Mouse (Mus musculus) Patski (cell line): ENCODE measurements around the gene Pih1d2. TPM values are rescaled to one million over a fixed set of nuclear protein-coding genes. Genes with fewer than 3 reads are reported as not detected.

Experiments used
- ATAC-seq: fragments of 100-300 bp; one replicate; pipeline ENCODE4 v1.8.0; 2021
- CTCF ChIA-PET: fragments of 350-600 bp; sonication (Branson Sonifier 250); formaldehyde crosslinking; loops from one replicate; lab custom pipeline; 2022; ENCODE audit warnings: inconsistent platforms; lab: Charles Lee
- POLR2A ChIA-PET: fragments of 350-600 bp; sonication (Branson Sonifier 250); formaldehyde crosslinking; loops from one replicate; lab custom pipeline; 2022; ENCODE audit warnings: antibody characterized with exemption, inconsistent platforms; lab: Charles Lee
- DNase-seq: peaks from one replicate; pipeline ENCODE4 v3.0.0-alpha.2; 2011; ENCODE audit warnings: low read depth, low spot score
- H3K27me3 ChIP-seq: fragments of 371-371 bp; one replicate; pipeline ENCODE4 v1.5.1; 2021
- CTCF ChIP-seq: fragments of 100-300 bp; IDR thresholded peaks from one replicate; pipeline ENCODE4 v1.5.1; 2021
- in situ Hi-C: fragments of 300-500 bp; cut with MboI; formaldehyde crosslinking; loops from 3 replicates; pipeline ENCODE4 v1.11.1; 2018; ENCODE audit warnings: low pct_unique_long_range_greater_than_20kb, mixed read lengths
- polyA plus RNA-seq: library from polyadenylated mRNA; unstranded; gene quantifications from one replicate; pipeline ENCODE4 v1.2.3, GENCODE M21; 2021

Pih1d2 gene
- 8.2 TPM for polyA plus RNA-seq

GRCm38 (mm10) chr9:50616766-50617603 lies at the start of gene Pih1d2, which contains the start of gene Nkapd1:
Gene Pih1d2 (plus strand): TSS chr9:50617321.
Gene Nkapd1 (minus strand): TSS chr9:50617464.
- TF ChIP-seq CTCF, result peak; percentile 28
- CTCF ChIA-PET, result no interaction called here
- in situ Hi-C loops, result no loop called here
- POLR2A ChIA-PET, result interaction anchor here (0.9 to 1.3 kb wide), 2 partner anchors 12 to 14 kb away, joined by 4 to 6 read pairs; partner anchors contain the start of genes Sdhd and Timm8b
- H3K27me3 ChIP-seq, result no peaks in the 10 kb centered on the region
- peak; percentile 77 for DNase-seq
- ATAC-seq, result peak; percentile 85

- ChIA-PET CTCF (interaction anchor here (2.9 kb wide), 1 partner anchor 30 kb away, joined by 9 read pairs; no protein-coding TSS in a partner anchor), POLR2A (no interaction called here)
- DNase-seq, result no peak
- TF ChIP-seq CTCF, result no peak
- in situ Hi-C loops, result no loop called here
- no peaks in the 10 kb centered on the region for H3K27me3 ChIP-seq
- no peak for ATAC-seq
These were observed 49.7 kb upstream of the Pih1d2 start for GRCm38 (mm10) chr9:50567372-50567771.

GRCm38 (mm10) chr9:50567881-50568280 lies 49.2 kb upstream of the Pih1d2 start:
- no peak for ATAC-seq
- in situ Hi-C loops, result no loop called here
- H3K27me3 ChIP-seq, result no peaks in the 10 kb centered on the region
- ChIA-PET CTCF (interaction anchor here (2.9 kb wide), 1 partner anchor 31 kb away, joined by 9 read pairs; no protein-coding TSS in a partner anchor), POLR2A (no interaction called here)
- no peak for DNase-seq
- no peak for TF ChIP-seq CTCF

- CTCF ChIA-PET, result interaction anchor here (1.3 kb wide), 1 partner anchor 41 kb away, joined by 3 read pairs; no protein-coding TSS in a partner anchor
- DNase-seq (no peak), ATAC-seq (peak; percentile 88)
- in situ Hi-C loops, result no loop called here
- no peak for TF ChIP-seq CTCF
- no peaks in the 10 kb centered on the region for H3K27me3 ChIP-seq
- POLR2A ChIA-PET, result interaction anchor here (0.7 kb wide), 1 partner anchor 22 kb away, joined by 3 read pairs; no protein-coding TSS in a partner anchor
These were observed 47.3 kb upstream of the Pih1d2 start for GRCm38 (mm10) chr9:50569599-50570525.

DNA sequence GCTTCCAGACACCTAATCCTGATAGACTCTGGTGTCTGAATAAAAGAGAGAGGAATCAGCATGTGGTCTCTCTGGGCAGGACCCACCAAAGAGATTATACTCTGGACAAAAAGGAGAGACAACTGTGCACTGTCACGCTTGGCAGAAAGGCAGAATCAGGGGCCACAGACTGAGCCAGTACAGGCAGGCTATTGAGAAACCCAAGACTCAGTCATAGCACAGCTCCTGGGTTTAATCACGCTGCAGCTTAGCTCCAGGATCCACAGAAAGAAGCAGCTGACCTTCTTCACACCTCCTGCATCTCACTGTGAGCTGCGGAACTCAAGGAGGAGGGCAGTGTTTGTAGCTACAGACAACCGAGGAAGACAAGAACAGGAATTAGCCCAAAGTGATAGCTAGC lies 36.8 kb upstream of the Pih1d2 start:
- ChIA-PET POLR2A (interaction anchor here (0.6 kb wide), 1 partner anchor 18 kb away, joined by 3 read pairs; no protein-coding TSS in a partner anchor), CTCF (interaction anchor here (1.0 kb wide), 1 partner anchor 12 kb away, joined by 4 read pairs; no protein-coding TSS in a partner anchor)
- DNase-seq, result peak; percentile 57

GRCm38 (mm10) chr9:50585145-50585818 lies 31.8 kb upstream of the Pih1d2 start:
- TF ChIP-seq CTCF, result no peak
- H3K27me3 ChIP-seq, result no peaks in the 10 kb centered on the region
- in situ Hi-C loops, result no loop called here
- DNase-seq (no peak), ATAC-seq (no peak)
- POLR2A ChIA-PET, result no interaction called here
- CTCF ChIA-PET, result interaction anchor here (1.3 to 2.8 kb wide), 2 partner anchors 9 to 10 kb away, joined by 4 to 15 read pairs; no protein-coding TSS in a partner anchor

More for the DNA sequence above, 36.8 kb upstream of the Pih1d2 start:
- no peak for TF ChIP-seq CTCF
- H3K27me3 ChIP-seq, result no peaks in the 10 kb centered on the region
- in situ Hi-C loops, result no loop called here
- ATAC-seq, result peak; percentile 80

- ATAC-seq (no peak), DNase-seq (no peak)
- in situ Hi-C loops, result no loop called here
- H3K27me3 ChIP-seq, result no peaks in the 10 kb centered on the region
- ChIA-PET POLR2A (no interaction called here), CTCF (interaction anchor here (2.8 kb wide), 1 partner anchor 8 kb away, joined by 15 read pairs; no protein-coding TSS in a partner anchor)
- TF ChIP-seq CTCF, result no peak
These were observed 30.2 kb upstream of the Pih1d2 start for GRCm38 (mm10) chr9:50586955-50587354.

DNA sequence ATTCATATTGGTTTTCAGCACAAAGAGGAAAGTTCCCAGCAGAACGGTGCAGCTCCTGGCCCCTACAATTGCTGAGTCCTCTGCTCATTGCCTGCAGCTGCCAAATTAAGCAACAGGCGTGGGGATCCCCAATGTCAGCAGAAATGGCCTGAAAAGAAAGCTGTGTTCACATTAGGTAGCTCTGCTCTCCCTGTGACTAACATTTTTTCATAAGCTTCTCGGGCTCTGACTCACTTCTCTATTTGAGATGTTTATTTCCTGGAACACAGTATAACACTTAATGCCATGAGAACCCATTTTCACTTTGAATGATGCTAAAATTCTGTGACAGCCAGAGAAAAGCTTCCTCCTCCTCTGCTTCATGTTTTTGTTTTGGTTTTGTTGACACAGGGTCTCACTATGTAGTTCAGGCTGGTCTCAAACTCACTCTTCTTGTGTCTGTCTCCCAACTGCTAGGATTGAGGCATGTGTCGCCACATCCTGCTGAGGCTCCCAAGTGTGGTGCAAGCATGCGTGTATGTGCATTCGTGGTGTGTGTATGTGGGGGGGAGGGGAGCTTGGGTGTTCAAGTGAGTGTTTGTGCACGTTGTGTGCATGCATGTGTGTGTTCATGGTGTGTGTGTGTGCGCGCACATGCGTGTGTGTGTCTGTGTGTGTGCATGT lies 26.1 kb upstream of the Pih1d2 start:
- TF ChIP-seq CTCF, result no peak
- ChIA-PET POLR2A (interaction anchor here (0.8 to 1.2 kb wide), 3 partner anchors 12 to 63 kb away, joined by 3 read pairs; partner anchors contain the start of genes Pts, Sdhd and Timm8b), CTCF (no interaction called here)
- H3K27me3 ChIP-seq, result no peaks in the 10 kb centered on the region
- ATAC-seq (peak; percentile 86), DNase-seq (peak; percentile 75)
- in situ Hi-C loops, result no loop called here

GRCm38 (mm10) chr9:50592955-50593354 lies 24.2 kb upstream of the Pih1d2 start:
- in situ Hi-C loops, result no loop called here
- no peaks in the 10 kb centered on the region for H3K27me3 ChIP-seq
- no peak for DNase-seq
- ATAC-seq, result no peak
- ChIA-PET CTCF (interaction anchor here (0.8 to 3.9 kb wide), 3 partner anchors 9 to 65 kb away, joined by 4 to 13 read pairs (median 7); partner anchors contain the start of gene Pts), POLR2A (interaction anchor here (0.7 to 1.2 kb wide), 2 partner anchors 64 to 1346 kb away, joined by 4 to 9 read pairs; partner anchors contain the start of gene Pts)
- no peak for TF ChIP-seq CTCF
